Mouse (Mus musculus) frontal cortex, adult (tissue): ENCODE measurements around the gene Gm43738.

Experiments
- ATAC-seq: cut with Nextera tagmentation; 2 replicates; pipeline ENCODE4 v1.9.2; 2017; ENCODE audit warnings: mild to moderate bottlenecking, moderate library complexity, mixed read lengths; ENCODE audit not compliant: low TSS enrichment

The Gm43738 gene

GRCm38 (mm10) chr3:89100811-89101210, at the start of gene Gm43738:
Gene Gm43738, minus strand, starts transcription at chr3:89101099.
- no peak for ATAC-seq

- no peak for ATAC-seq
Measured at GRCm38 (mm10) chr3:89148567-89148966, 47.7 kb upstream of the Gm43738 start.

- ATAC-seq: no peak
Measured at GRCm38 (mm10) chr3:89147979-89148311, 47.0 kb upstream of the Gm43738 start.

- ATAC-seq: no peak
Measured at GRCm38 (mm10) chr3:89147101-89147978, 46.4 kb upstream of the Gm43738 start.

- no peak for ATAC-seq
Measured at GRCm38 (mm10) chr3:89145566-89145965, 44.7 kb upstream of the Gm43738 start.

GRCm38 (mm10) chr3:89144821-89145220, 43.9 kb upstream of the Gm43738 start:
- ATAC-seq: no peak

- ATAC-seq: no peak
Measured at GRCm38 (mm10) chr3:89136365-89136764, 35.5 kb upstream of the Gm43738 start.

- no peak for ATAC-seq
Measured at GRCm38 (mm10) chr3:89135958-89136357, 35.1 kb upstream of the Gm43738 start, which contains the start of gene Pklr. Gene Pklr, plus strand, starts transcription at chr3:89136142.

GRCm38 (mm10) chr3:89133752-89134151, 32.9 kb upstream of the Gm43738 start:
- ATAC-seq: no peak

GRCm38 (mm10) chr3:89133063-89133450, 32.2 kb upstream of the Gm43738 start:
- ATAC-seq: no peak

GRCm38 (mm10) chr3:89132285-89133062, 31.6 kb upstream of the Gm43738 start:
- ATAC-seq: peak; percentile 60

- peak; percentile 92 for ATAC-seq
Measured at GRCm38 (mm10) chr3:89131816-89132215, 30.9 kb upstream of the Gm43738 start.

- ATAC-seq: no peak
Measured at GRCm38 (mm10) chr3:89129908-89130307, 29.0 kb upstream of the Gm43738 start.

- no peak for ATAC-seq
Measured at GRCm38 (mm10) chr3:89125981-89126380, 25.1 kb upstream of the Gm43738 start.

- no peak for ATAC-seq
Measured at GRCm38 (mm10) chr3:89124241-89124640, 23.3 kb upstream of the Gm43738 start.

GRCm38 (mm10) chr3:89123313-89123712, 22.4 kb upstream of the Gm43738 start:
- no peak for ATAC-seq

- ATAC-seq: peak; percentile 81
Measured at GRCm38 (mm10) chr3:89115522-89115921, 14.6 kb upstream of the Gm43738 start.

GRCm38 (mm10) chr3:89113058-89113457, 12.2 kb upstream of the Gm43738 start:
- ATAC-seq: no peak

GRCm38 (mm10) chr3:89108146-89108545, 7.2 kb upstream of the Gm43738 start:
- ATAC-seq: no peak

- no peak for ATAC-seq
Measured at GRCm38 (mm10) chr3:89107545-89107944, 6.6 kb upstream of the Gm43738 start.

- ATAC-seq: no peak
Measured at GRCm38 (mm10) chr3:89106881-89107280, 6.0 kb upstream of the Gm43738 start.

- ATAC-seq: no peak
Measured at GRCm38 (mm10) chr3:89103291-89103595, 2.3 kb upstream of the Gm43738 start.
